Mouse (Mus musculus) limb, embryonic 11.5 days (tissue): ENCODE data around the gene Mrps14. TPM values are rescaled to one million over a fixed set of nuclear protein-coding genes. Genes with fewer than 3 reads are reported as not detected.

Experiments
- ATAC-seq: fragments of 200-750 bp; cut with Nextera tagmentation; 2 replicates; pipeline ENCODE4 v1.8.0; 2017; ENCODE audit warnings: low read depth; ENCODE audit not compliant: insufficient number of reproducible peaks, low FRiP score, low TSS enrichment
- DNase-seq: peaks from one replicate; pipeline ENCODE4 v3.0.0-alpha.2; 2015; ENCODE audit warnings: low spot score
- H3K27ac ChIP-seq: fragments of 300-500 bp; sonication (generic); replicated peaks from 2 replicates; pipeline ENCODE4 v1.5.1; 2014; ENCODE audit warnings: low read depth, mild to moderate bottlenecking, low read length
- H3K27me3 ChIP-seq: fragments of 300-500 bp; sonication (generic); 2 replicates; pipeline ENCODE4 v1.6.1; 2014; ENCODE audit warnings: mild to moderate bottlenecking, low read length, mixed read lengths; ENCODE audit not compliant: control insufficient read depth, insufficient read depth
- H3K36me3 ChIP-seq: fragments of 300-500 bp; sonication (generic); 2 replicates; pipeline ENCODE4 v1.6.1; 2014; ENCODE audit warnings: mild to moderate bottlenecking, low read length, moderate library complexity, mixed read lengths; ENCODE audit not compliant: control insufficient read depth, insufficient read depth
- H3K4me1 ChIP-seq: fragments of 300-500 bp; sonication (generic); 2 replicates; pipeline ENCODE4 v1.6.1; 2014; ENCODE audit warnings: low read length, mixed read lengths; ENCODE audit not compliant: control insufficient read depth, insufficient read depth
- H3K4me2 ChIP-seq: fragments of 300-500 bp; sonication (generic); 2 replicates; pipeline ENCODE4 v1.6.1; 2014; ENCODE audit warnings: low read depth, mild to moderate bottlenecking, moderate library complexity; ENCODE audit not compliant: severe bottlenecking
- H3K4me3 ChIP-seq: fragments of 300-500 bp; sonication (generic); 2 replicates; pipeline ENCODE4 v1.5.1; 2014; ENCODE audit warnings: low read depth, low read length
- H3K9ac ChIP-seq: fragments of 300-500 bp; sonication (generic); 2 replicates; pipeline ENCODE4 v1.6.1; 2014; ENCODE audit warnings: mild to moderate bottlenecking, low read length
- H3K9me3 ChIP-seq: fragments of 300-500 bp; sonication (generic); 2 replicates; pipeline ENCODE4 v1.6.1; 2016; ENCODE audit warnings: low read length; ENCODE audit not compliant: control insufficient read depth
- WGBS: fragments of 180-500 bp; shearing (Covaris S2); extraction: QIAGEN DNeasy Blood & Tissue Kit; methylation state at CpG from one replicate; pipeline ENCODE4 v1.1.7; 2014; 5-methylcytosine and 5-hydroxymethylcytosine counted together
- polyA plus RNA-seq: library from polyadenylated mRNA; unstranded; fragments of >200 nt; fragmentation: Nextera tagmentation; extraction: Ambion mirVana; gene quantifications from 2 replicates; pipeline ENCODE4 v1.2.1, GENCODE M21; 2014

The Mrps14 gene
- polyA plus RNA-seq, 1 experiment from 2014 or later: 239 TPM

DNA sequence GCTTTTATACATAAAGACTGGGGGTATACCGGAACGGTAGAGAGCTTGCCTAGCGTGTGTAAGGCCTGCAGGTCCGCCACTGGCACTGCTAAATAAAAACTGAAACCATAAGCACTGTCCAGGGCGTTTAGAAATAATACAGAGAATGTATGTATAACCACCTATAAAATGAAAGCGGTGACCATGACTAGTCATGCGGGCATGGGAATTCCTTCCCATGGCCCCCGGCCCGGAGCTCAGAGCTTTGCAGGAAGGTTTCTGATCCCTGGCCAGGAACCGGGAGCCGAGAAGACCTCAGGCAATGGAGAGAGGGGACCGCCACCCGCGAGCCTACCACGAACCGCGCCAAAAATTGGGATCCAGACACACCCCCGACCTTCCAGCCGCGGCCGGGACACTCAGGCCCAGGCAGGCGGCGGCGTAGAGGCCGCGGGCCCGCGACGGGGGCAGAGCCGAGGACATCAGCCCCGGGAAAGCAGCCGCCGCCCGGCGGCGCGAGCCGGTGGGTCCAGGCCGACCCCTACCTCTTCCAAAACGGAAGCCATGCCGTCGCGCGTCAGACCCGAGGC is 17.2 kb downstream of the Mrps14 start:
- Histone ChIP-seq H3K36me3 (no peaks in the 10 kb centered on the region; the same call in 1 of the 2 replicates), H3K4me1 (peaks cover 8% of the 10 kb centered on the region; the same call in 1 of the 2 replicates), H3K27me3 (no peaks in the 10 kb centered on the region), H3K9me3 (no peaks in the 10 kb centered on the region), H3K4me2 (peak overlapping the region; percentile 62), H3K9ac (peak overlapping the region; percentile 93), H3K27ac (peak overlapping the region; percentile 84), H3K4me3 (peak overlapping the region; percentile 91)
- ATAC-seq (no peak; the same call in none of the 2 replicates), DNase-seq (no peak)
- WGBS: 0% methylated on average over 36 of the region's 45 CpGs

DNA sequence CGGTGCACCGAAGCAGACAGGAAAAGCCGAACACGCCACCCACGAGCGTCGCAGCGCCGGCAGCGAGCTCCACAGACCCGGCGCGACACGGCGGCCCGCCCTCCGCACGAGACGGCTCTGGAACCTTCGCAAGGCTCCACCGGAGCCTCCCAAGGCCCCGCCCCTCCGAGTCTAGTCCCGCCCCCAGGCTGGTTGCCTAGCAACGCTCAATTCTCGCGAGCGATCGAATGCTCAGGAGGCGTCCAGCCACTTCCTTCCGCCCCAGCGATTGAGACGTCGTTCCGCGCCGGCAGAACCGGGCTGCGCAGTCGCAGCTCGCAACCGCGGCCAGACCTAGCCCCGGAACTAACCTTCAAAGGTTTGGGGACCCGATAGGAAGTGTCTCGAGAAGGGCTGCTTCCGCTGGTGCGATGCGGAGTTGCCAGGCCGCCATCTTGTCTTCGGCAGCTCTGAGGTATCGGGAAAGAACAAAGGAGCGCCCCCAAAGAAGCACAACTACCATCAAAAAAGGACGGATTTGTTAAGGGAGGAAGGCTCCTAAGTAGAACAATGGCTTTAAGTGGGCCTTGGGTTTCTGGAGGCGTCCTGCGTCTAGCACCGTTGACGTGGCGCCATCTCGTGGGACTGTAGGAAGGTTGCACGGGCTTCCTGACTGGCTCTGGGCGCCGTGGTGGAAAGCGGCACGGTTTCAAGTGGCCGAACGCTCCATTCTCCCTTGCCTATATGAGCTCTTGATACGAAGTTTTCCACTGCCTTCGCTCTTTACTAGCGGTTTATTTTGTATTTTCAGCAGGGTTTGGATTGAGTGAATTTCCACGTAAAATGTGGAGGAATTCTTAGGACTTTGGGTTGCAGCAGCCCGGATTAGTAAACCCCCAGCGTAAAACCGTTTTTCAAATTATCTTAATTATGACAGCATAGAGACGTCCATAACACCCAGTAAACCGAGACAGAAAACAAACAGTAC is 18.0 kb downstream of the Mrps14 start, which contains the start of gene Cacybp:
TSS of gene Cacybp (minus strand) at position 173 of the 967 bp plus-strand sequence.
- Histone ChIP-seq H3K9ac (peak within 1 kb of the TSS; percentile 93), H3K4me2 (peak within 1 kb of the TSS; percentile 62), H3K27me3 (no peaks in the 10 kb centered on the region), H3K36me3 (no peaks in the 10 kb centered on the region), H3K4me3 (peak within 1 kb of the TSS; percentile 91), H3K9me3 (no peaks in the 10 kb centered on the region), H3K4me1 (peaks cover 8% of the 10 kb centered on the region; the same call in 1 of the 2 replicates), H3K27ac (peak within 1 kb of the TSS; percentile 99)
- WGBS: under 1% methylated on average over 70 of the region's 76 CpGs
- ATAC-seq: peak; percentile 98
- peak; percentile 100 for DNase-seq

DNA sequence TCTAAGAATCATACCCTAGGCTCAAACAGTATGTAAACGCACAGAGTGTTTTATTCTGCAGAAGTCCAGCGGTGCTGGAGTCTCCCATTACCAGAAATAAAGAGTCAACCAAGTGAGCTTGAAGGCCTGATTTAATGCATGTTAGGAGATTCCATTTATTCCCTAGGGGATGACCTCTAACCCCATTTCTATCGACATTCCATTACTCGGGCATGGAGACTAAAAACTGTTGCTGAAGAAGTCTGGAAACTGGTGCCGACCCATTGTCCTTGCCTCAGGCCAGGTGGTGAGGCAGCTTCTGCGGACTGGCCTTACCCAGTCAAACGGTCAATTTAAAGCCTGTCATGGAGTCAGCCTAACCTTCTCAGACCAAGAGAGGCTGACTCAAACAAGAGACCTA is 19.2 kb downstream of the Mrps14 start:
- ATAC-seq (no peak), DNase-seq (no peak)
- 89% methylated on average over 7 of the region's 7 CpGs for WGBS
- Histone ChIP-seq H3K9ac (no peak overlapping the region), H3K27ac (no peak overlapping the region), H3K4me2 (no peak overlapping the region), H3K4me1 (peaks cover 8% of the 10 kb centered on the region; the same call in 1 of the 2 replicates), H3K27me3 (no peaks in the 10 kb centered on the region), H3K4me3 (no peak overlapping the region), H3K9me3 (no peaks in the 10 kb centered on the region), H3K36me3 (no peaks in the 10 kb centered on the region)

DNA sequence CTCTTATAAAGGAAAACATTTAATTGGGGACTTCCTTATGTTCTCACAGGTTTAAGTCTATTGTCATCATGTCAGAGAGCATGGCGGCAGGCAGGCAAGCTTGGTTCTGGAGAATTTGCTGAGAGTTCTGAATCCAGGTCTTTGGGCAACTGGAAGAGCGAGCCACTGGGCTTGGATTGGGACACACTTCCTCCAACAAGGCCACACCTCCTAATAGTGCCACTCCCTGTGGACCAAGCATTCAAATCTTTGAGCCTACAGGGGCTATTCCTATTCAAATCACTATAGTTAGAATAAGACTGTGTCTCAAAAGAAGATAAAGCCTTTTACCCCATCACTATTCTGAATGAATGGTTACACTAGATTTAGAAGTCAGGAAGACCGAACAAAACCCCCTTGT is 22.9 kb downstream of the Mrps14 start:
- Histone ChIP-seq H3K4me2 (no peak overlapping the region), H3K27ac (no peak overlapping the region), H3K36me3 (no peaks in the 10 kb centered on the region), H3K9me3 (no peaks in the 10 kb centered on the region), H3K4me3 (no peak overlapping the region), H3K9ac (no peak overlapping the region), H3K27me3 (no peaks in the 10 kb centered on the region), H3K4me1 (no peaks in the 10 kb centered on the region)
- DNase-seq: no peak
- WGBS: 86% methylated on average over 3 of the region's 3 CpGs
- no peak for ATAC-seq

DNA sequence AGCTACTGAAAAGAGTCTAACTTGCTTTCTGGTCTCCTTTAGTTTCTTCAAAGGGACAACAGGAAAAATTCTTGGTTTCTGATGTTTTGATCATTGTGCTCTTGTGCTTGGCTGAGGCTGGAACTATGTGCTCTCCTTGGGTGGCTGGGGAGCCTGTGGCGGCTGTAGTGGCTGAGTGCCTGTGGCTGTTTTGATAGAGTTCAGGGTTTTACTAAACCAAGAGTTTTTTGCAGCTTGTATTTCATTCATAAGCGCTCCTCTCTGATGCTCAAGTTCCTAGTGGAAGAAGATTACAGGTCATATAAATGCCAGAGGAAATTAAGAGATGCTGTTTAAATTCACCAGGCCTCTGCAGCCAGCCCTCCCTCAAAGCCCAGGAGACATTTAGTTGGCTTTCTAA is 29.1 kb downstream of the Mrps14 start:
- Histone ChIP-seq H3K9ac (no peak overlapping the region), H3K9me3 (no peaks in the 10 kb centered on the region), H3K4me2 (no peak overlapping the region), H3K27me3 (no peaks in the 10 kb centered on the region), H3K27ac (no peak overlapping the region), H3K4me1 (no peaks in the 10 kb centered on the region), H3K4me3 (no peak overlapping the region), H3K36me3 (no peaks in the 10 kb centered on the region)
- DNase-seq (no peak), ATAC-seq (peak; percentile 31; the same call in 1 of the 2 replicates)
- 49% methylated on average over 2 of the region's 2 CpGs for WGBS

DNA sequence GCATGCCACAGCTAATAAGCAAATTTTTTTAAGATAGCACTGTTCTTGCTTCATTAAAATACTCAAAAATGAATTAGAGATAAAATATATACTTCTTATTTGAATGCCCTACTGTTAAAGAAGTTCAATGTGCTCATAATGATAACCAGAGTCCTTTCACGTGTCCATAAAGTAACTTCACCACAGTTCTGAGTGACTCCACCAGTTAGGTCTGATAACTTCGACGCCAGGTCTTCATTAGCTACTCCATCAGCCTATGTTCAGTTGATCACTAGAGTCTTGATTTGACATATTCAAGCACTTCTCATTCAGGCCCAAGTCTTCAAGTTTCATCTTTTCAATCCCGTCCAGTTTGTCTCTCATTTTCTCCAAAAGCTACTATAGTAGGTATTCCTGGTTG is 32.2 kb downstream of the Mrps14 start:
- Histone ChIP-seq H3K36me3 (no peaks in the 10 kb centered on the region), H3K27me3 (no peaks in the 10 kb centered on the region), H3K9me3 (no peaks in the 10 kb centered on the region), H3K27ac (no peak overlapping the region), H3K4me3 (no peak overlapping the region), H3K9ac (no peak overlapping the region), H3K4me2 (no peak overlapping the region), H3K4me1 (no peaks in the 10 kb centered on the region)
- ATAC-seq (no peak), DNase-seq (no peak)
- WGBS: 87% methylated on average over 4 of the region's 4 CpGs

DNA sequence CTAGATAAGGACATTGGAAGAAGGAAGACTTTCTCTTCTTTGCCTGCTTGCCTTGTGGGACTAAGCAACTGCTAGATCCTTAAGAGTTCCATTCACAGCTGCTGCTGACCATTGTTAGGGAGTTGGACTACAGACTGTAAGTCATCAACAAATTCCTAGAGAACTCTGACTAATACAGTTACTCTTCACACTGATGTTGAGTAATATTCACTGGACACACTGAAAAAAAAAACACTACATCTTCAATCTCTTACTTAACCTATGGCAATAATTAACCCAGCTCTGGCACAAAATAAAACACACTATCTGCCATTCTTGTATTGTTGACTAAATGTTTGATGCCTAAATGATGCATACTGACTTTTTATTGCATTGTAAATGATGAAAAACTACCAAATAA is 32.8 kb downstream of the Mrps14 start:
- Histone ChIP-seq H3K27me3 (no peaks in the 10 kb centered on the region), H3K4me1 (no peaks in the 10 kb centered on the region), H3K9me3 (no peaks in the 10 kb centered on the region), H3K4me3 (no peak overlapping the region), H3K9ac (no peak overlapping the region), H3K27ac (no peak overlapping the region), H3K4me2 (no peak overlapping the region), H3K36me3 (no peaks in the 10 kb centered on the region)
- DNase-seq (no peak), ATAC-seq (no peak)

DNA sequence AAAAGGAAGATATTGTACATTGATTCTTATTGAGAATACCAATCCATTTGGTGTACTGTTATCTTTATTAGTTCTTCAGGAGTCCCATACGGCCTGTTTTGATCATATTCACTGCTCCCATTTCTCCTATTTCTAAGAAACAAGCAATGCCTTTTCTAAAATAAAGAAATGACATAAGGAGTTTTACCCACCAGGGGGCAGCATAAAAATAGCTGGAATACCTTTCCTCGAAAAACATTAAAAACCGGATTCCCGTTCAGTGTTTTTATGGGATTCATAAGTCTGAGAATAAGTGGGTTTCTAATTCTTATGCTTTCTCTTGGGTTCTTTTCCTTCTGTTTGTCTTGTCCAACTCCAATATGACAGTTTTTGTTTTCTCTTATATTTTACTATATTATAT is 36.0 kb downstream of the Mrps14 start:
- Histone ChIP-seq H3K9me3 (no peaks in the 10 kb centered on the region), H3K4me2 (no peak overlapping the region), H3K27me3 (no peaks in the 10 kb centered on the region), H3K9ac (no peak overlapping the region), H3K4me1 (no peaks in the 10 kb centered on the region), H3K4me3 (no peak overlapping the region), H3K36me3 (no peaks in the 10 kb centered on the region), H3K27ac (no peak overlapping the region)
- ATAC-seq: no peak
- 61% methylated on average over 4 of the region's 4 CpGs for WGBS
- no peak for DNase-seq
